Mouse (Mus musculus) c-Kit-positive CD71-positive TER-119-positive erythroid progenitor cells, embryonic 14.5 days (primary cell): ENCODE data around the gene Nphp1.

Experiments
- DNase-seq: peaks from one replicate; pipeline ENCODE4 v3.0.0-alpha.2; 2013; ENCODE audit warnings: low spot score

The Nphp1 gene

GRCm38 (mm10) chr2:127788440-127789116, at the start of gene Nphp1:
Nphp1 (minus strand) TSS chr2:127788897.
- peak; percentile 82 for DNase-seq

DNA sequence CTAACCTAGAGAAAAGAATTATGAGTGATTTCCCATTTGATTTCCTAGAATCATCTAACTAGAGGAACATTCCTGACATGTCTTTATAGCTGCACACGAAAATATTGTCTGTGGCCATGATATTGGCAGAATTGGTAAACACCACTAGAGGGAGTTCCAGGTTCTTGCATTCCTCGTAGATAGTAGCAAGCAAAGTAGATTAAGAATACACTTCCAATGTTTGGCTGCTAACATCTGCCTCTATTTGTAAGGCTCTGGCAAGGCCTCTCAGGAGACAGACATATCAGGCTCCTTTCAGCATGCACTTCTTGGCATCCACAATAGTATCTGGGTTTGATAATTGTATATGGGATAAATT, 44.1 kb upstream of the Nphp1 start:
- DNase-seq = peak; percentile 69

GRCm38 (mm10) chr2:127832103-127832832, 43.6 kb upstream of the Nphp1 start:
- DNase-seq = no peak

- peak; percentile 91 for DNase-seq
Measured at GRCm38 (mm10) chr2:127831401-127832102, 42.9 kb upstream of the Nphp1 start, which contains the start of gene Bub1. Bub1 (minus strand) TSS chr2:127831865.

DNA sequence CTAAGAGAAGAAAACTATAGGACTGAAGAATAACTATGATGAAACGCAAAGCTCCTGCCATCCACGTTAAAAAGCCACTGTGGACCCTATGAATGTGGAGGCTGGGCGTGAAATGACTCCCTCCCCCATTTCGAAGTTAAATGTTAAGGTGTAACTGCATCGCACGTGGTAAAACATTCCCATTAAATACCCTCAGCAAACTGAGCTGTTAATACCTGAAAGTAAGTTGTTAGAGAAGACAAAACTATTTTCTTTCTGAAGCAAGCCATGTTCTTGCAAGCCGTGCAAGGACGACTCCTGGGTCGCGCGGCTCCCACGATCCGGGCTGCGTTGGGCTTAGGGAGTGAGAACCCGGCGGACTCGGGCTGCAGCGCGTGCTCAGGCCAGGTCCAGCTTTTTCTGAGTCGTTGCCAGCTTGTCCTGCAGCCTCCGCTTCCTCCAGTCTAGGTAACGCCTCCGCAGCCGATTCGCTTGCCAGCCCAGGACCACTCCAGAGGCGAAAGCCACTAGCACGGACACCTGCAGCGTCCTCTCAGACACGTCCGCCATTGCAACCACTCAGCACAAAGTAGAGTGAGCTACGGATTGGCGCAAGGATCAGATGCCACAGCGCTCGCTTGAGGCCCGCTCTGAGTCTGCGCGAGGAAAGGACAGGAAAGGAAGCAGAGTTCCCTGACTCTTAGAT, 3.4 kb upstream of the Nphp1 start, which contains the start of gene Mtln:
TSS of gene Mtln (minus strand) at position 570 of the 685 bp plus-strand sequence.
- peak; percentile 84 for DNase-seq

GRCm38 (mm10) chr2:127789651-127790270, 1.1 kb upstream of the Nphp1 start:
- no peak for DNase-seq

- peak; percentile 37 for DNase-seq
Measured at GRCm38 (mm10) chr2:127789138-127789537, 441 bp upstream of the Nphp1 start.

- no peak for DNase-seq
Measured at GRCm38 (mm10) chr2:127787226-127787625, 1.5 kb downstream of the Nphp1 start.

DNA sequence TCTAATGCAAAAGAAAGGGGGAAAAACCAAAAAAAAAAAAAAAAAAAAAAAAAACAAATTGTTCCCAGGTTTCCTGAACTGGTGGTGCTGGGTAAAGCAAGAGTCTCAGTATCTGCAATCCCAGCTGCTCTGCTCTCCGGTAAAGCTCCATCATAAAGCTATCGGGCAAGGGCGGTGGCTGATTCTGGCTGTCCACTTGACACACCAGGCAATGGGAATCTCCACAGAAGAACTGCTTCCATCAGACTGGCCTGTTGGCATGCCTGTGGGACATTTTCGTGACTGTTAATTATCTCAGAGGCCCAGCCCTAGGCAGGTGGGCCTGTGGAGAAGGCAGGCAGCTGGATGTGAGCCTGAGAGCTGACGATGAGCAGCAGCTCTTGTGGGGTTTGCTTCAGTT, 10.2 kb downstream of the Nphp1 start:
- no peak for DNase-seq

- DNase-seq = no peak
Measured at GRCm38 (mm10) chr2:127775013-127775412, 13.7 kb downstream of the Nphp1 start.

- DNase-seq = no peak
Measured at GRCm38 (mm10) chr2:127774578-127774941, 14.1 kb downstream of the Nphp1 start.

DNA sequence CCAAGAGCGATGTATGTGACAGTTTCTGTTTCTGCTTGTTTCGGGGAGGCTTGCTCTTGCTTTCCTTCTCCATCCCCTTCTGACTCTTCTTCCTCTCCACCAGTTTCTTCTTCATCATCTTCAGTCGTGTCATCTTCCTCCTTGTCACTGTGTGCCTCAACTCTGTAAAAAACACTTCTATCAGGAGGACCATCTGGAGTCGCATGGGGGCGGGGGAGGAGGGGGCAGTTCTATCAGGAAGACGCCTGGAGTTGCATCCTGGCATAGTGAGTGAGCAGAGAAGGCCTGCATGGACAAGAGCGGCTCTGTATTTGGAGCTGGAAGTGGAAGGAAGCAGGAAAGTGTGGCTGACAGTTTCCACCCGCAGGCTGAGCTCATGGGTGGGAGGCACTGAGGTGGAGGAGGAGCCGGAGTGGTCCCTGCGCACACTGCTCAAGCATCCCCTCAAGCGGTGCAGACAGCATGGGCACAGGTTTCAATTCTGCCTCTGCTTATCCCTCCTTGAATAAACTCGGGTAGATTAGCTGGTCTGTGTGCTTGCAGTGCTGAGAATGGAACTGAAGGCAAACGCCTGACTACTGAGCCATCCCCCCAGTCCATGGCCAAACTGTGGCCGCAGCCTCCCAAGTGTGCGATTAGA, 14.6 kb downstream of the Nphp1 start:
- DNase-seq = peak; percentile 47

DNA sequence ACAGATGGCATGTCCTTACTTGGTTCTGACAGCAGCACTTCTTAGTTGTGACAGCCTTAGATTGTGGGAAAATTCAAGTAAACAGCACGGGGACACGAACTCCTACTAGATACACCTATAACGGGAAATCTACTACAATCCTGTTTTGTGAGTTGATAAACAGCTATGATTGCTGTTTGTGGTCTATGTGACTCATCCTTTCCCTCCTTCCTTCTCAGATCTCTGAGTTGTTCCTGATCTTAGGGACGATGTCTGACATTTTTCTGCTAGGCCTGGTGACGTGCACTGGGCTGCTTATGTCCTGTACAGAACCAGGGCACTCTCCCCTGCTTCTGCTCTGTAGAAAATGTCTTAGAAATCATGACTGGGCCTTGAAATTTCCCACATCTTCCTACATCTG, 27.1 kb downstream of the Nphp1 start:
- no peak for DNase-seq

DNA sequence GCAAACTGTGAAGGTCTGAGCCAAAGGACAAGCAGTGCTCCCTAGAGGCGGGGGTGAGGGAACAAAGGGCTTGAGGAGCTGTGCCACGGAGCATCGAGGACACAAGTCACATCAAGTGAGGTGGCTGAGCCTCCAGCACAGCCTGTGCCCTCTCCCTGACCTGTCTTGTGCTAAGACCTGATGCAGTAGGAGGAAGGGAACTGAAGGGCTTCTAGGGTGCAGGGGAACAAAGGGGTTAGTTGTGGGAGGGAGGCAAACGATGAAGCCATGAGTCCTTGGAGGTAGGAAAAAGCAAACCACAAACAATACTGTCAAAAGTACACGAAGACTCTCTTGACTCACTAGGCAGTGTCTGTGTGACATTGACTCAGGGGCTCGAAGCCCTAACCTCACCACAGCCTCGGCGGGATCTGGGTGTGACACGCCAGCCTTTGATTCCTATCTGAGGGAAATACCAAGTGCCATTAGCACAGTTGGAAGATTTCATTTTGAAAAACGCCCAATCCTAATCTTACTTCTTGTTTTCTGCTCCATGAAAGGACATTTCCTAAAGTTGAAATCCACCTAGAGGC, 28.2 kb downstream of the Nphp1 start:
- DNase-seq = no peak

DNA sequence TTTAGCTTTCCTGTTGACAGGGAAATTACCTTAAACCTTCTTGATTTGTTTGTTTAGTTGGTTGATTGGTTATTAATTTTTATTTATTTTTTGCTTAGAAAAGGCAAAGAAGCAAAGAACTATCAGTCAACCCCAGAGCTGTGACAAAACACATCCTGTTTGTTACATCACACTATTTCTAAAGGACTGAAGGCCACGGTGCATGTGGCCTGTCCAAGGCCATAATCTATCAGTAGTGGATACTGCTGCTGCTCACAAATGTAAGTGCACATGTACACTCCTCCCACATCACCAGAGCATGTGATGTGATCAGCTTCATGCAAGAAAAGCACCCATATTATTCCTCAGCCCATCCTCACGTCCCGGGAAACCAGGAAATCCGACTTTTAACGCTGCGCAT, 28.7 kb downstream of the Nphp1 start:
- no peak for DNase-seq

GRCm38 (mm10) chr2:127759157-127759880, 29.4 kb downstream of the Nphp1 start:
- DNase-seq = no peak

DNA sequence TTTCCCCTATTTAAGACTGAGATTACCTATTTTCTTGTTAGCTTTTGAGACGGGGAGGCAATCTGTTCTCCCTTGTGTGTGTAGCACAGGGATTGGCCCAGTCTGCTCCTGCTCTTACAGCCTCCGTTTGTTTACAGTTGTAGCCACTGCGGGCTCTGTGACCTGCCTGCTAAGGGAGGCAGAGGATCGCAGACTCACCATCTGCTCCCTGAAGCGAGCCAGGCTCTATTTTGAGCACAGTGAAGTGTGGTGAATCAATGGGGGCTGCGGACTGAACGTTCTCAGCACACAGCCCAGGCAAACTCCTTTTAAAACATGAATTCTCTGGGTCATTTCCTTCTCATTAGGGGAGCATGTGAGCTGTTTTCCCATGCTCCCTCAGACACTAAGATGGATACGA, 31.5 kb downstream of the Nphp1 start:
- no peak for DNase-seq

- DNase-seq = no peak
Measured at GRCm38 (mm10) chr2:127754113-127754512, 34.6 kb downstream of the Nphp1 start.

DNA sequence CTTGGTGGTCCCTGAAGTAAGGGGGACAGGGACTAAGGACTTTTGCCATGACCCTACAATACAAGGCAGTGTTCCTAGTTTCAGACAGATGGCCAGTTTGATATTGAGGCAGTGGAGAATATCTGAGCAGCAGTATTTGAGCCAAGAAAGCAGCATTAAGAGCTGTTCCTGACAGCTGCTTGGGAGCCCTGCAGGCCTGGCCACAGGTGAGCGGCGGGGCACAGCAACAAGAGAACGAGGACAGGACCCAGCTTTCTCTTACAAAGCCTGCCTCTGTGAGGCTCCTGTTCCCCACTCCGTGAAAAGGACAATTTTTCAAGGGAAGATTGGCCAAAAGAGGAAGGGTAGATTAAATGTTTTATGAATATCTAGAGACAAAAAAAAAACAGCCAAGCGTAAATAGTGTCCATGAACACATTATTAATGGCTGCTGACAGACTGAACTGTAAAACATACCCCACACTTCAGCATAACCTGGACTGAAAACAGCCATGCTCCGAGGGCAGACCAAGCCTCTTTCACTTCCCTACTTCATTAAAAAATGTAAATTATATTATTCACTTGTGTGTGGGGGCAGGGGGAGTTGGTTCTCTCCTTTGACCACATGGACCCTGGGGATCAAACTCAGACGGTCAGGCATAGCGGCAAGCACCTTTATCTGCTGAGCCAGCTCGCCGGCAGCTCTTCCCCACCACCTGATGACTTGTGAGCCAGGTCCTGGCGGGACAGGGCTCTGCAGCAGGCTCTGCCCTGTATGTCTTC, 36.7 kb downstream of the Nphp1 start:
- no peak for DNase-seq

DNA sequence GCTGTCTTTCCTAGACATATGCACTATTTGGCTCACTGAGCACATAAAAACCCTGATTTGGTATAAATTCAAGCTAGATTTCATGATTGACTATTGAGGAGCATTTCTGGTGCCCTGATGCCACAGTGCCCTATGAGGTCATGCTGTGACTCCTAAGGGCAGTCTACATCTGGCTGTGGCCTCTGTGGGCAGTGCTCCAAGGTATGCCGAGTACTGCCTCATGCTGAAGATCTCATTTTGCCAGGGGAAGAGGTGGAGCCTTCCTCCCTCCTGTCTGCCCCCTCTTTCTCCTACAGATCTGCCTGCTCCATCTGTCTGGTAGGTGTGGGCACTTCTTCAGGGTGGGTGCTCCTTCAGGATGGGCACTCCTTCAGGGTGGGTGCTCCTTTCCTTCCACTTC, 39.3 kb downstream of the Nphp1 start:
- DNase-seq = no peak
